Mouse (Mus musculus) lung, embryonic 14.5 days (tissue): ENCODE results near the gene Hist1h2bf. TPM values are rescaled to one million over a fixed set of nuclear protein-coding genes. Genes with fewer than 3 reads are reported as not detected.
"Not testable (repeated sequence)": the region's sequence is repeated elsewhere in the genome, so short reads cannot be mapped to it uniquely, and the experiment has no call there.

Experiments used
- ATAC-seq: fragments of 200-750 bp; cut with Nextera tagmentation; 2 replicates; pipeline ENCODE4 v1.8.0; 2017; ENCODE audit warnings: mild to moderate bottlenecking, moderate TSS enrichment, moderate library complexity; ENCODE audit not compliant: insufficient read depth
- DNase-seq: peaks from one replicate; pipeline ENCODE4 v3.0.0-alpha.2; 2015
- H3K27ac ChIP-seq: fragments of 300-500 bp; sonication (generic); 2 replicates; pipeline ENCODE4 v1.5.1; 2014; ENCODE audit warnings: low read depth, mild to moderate bottlenecking, moderate library complexity
- H3K27me3 ChIP-seq: fragments of 300-500 bp; sonication (generic); 2 replicates; pipeline ENCODE4 v1.6.1; 2014; ENCODE audit warnings: low read length, control low read depth; ENCODE audit not compliant: insufficient read depth
- H3K36me3 ChIP-seq: fragments of 300-500 bp; sonication (generic); 2 replicates; pipeline ENCODE4 v1.6.1; 2014; ENCODE audit warnings: control low read depth; ENCODE audit not compliant: insufficient read depth
- H3K4me1 ChIP-seq: fragments of 300-500 bp; sonication (generic); 2 replicates; pipeline ENCODE4 v1.6.1; 2014; ENCODE audit warnings: antibody characterized with exemption, control low read depth; ENCODE audit not compliant: insufficient read depth
- H3K4me2 ChIP-seq: fragments of 300-500 bp; sonication (generic); 2 replicates; pipeline ENCODE4 v1.6.1; 2014; ENCODE audit warnings: mild to moderate bottlenecking
- H3K4me3 ChIP-seq: fragments of 300-500 bp; sonication (generic); 2 replicates; pipeline ENCODE4 v1.5.1; 2014; ENCODE audit warnings: low read depth, low read length
- H3K9ac ChIP-seq: fragments of 300-500 bp; sonication (generic); 2 replicates; pipeline ENCODE4 v1.6.1; 2014
- H3K9me3 ChIP-seq: fragments of 300-500 bp; sonication (generic); 2 replicates; pipeline ENCODE4 v1.6.1; 2016; ENCODE audit warnings: low read depth, low read length, control low read depth
- CTCF ChIP-seq: IDR thresholded peaks from 2 replicates; pipeline ENCODE4 v1.5.1; 2016; ENCODE audit warnings: antibody characterized with exemption, low read depth
- WGBS: fragments of 180-500 bp; shearing (Covaris S2); extraction: QIAGEN DNeasy Blood & Tissue Kit; methylation state at CpG from one replicate; pipeline ENCODE4 v1.1.7; 2014; 5-methylcytosine and 5-hydroxymethylcytosine counted together
- polyA plus RNA-seq: library from polyadenylated mRNA; unstranded; fragments of >200 nt; fragmentation: Nextera tagmentation; extraction: Ambion mirVana; gene quantifications from 2 replicates; pipeline ENCODE4 v1.2.1, GENCODE M21; 2014

Hist1h2bf gene
- polyA plus RNA-seq, 1 experiment from 2014 or later, result 12.2 TPM

DNA sequence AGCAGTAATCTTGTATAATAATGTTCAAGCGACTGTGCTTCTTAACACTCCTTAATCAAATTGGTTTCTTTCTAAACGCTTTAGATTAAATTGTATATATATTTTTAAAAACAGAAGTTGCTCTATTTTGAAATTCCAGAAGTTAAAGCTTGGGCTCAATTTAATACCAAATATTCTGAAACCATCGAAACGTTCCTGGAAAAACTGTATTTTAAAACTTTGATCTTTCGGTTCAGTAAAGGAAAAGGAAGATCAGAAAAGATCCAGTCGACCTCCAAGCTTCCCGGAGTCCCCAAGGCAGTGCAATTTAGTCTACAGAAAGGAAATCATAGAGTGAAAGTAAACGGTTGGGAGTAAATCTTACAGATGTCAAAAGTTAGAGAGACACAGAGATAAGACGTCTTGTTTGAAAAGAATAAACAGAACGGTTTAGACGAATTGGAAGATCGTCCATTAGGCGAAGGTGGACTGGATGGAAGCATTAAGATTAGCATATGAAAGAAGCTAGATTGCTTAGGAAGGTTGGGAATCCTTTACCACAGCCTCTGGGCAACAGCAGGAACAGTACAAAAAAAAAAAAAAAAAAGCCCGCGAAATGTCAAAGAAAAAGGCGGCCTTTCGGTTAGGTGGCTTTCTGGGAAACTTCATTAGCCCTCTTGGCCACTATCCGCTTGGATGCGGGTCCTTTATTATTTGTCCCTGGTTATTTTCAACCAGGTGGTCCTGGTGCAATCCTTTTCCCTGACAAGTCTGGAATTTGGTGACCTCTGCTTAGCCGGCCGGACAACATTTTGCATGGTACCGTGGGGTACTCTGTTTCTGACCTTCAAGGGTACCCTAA is 12.3 kb upstream of the Hist1h2bf start:
- H3K9me3 ChIP-seq, result no peaks in the 10 kb centered on the region
- H3K27ac ChIP-seq, result peak overlapping the region; percentile 99
- peak overlapping the region; percentile 90 for H3K4me2 ChIP-seq
- DNase-seq, result peak; percentile 67
- H3K4me3 ChIP-seq, result peak overlapping the region; percentile 50
- no peaks in the 10 kb centered on the region for H3K27me3 ChIP-seq
- peak overlapping the region; percentile 69 for H3K9ac ChIP-seq
- no peak for TF ChIP-seq CTCF
- 2% methylated on average over 22 of the region's 22 CpGs for whole genome bisulfite sequencing
- no peaks in the 10 kb centered on the region for H3K36me3 ChIP-seq
- ATAC-seq, result no peak
- H3K4me1 ChIP-seq, result peaks cover 12% of the 10 kb centered on the region

DNA sequence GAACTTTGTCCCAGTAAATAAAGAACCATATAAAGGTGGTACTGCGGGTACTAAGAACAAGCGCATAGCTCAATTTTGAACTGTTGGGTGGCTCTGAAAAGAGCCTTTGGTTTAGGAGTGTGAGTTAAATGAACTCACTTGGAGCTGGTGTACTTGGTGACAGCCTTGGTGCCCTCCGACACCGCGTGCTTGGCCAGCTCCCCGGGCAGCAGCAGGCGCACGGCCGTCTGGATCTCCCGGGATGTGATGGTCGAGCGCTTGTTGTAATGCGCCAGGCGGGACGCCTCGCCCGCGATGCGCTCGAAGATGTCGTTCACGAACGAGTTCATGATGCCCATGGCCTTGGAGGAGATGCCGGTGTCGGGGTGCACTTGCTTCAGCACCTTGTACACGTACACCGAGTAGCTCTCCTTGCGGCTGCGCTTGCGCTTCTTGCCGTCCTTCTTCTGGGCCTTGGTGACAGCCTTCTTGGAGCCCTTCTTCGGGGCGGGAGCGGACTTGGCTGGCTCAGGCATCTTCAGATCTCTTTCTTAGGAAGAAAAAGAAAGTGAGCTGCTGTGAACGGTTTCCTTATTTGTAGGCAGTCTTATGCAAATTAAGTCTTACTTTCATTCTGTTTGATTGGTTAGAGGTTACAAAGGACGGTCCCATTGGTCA is 11.6 kb upstream of the Hist1h2bf start:
- H3K9ac ChIP-seq, result peak overlapping the region; percentile 80
- WGBS, result 0% methylated on average over 27 of the region's 36 CpGs
- H3K27ac ChIP-seq, result peak overlapping the region; percentile 99
- DNase-seq (peak; percentile 96), ATAC-seq (peak; percentile 86)
- peak overlapping the region; percentile 50 for H3K4me3 ChIP-seq
- peak overlapping the region; percentile 90 for H3K4me2 ChIP-seq
- peaks cover 12% of the 10 kb centered on the region for H3K4me1 ChIP-seq
- not testable (repeated sequence) for H3K9me3 ChIP-seq, H3K36me3 ChIP-seq, H3K27me3 ChIP-seq

DNA sequence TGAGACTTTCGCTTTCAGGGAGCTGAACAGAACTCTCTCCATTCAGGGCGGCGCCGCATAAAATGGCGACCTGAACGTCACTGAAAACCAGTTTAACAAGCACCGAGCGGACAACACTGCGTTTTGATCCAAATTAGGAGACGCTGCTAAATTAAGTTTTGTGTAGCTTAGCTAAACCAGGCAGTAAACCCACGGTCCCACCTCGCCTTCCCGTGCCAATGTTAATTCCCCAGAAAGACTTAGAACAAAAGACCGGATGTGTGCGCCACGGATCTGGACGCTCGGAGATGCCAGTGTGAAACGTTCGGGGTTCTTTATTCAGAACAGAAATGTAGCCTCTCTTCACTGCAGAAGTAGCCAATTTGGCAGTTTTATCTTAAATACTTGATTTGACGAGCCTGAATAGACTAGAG is 11.0 kb upstream of the Hist1h2bf start:
- H3K36me3 ChIP-seq, result no peaks in the 10 kb centered on the region
- H3K4me2 ChIP-seq, result peak overlapping the region; percentile 90
- H3K9ac ChIP-seq, result peak overlapping the region; percentile 80
- peaks cover 12% of the 10 kb centered on the region for H3K4me1 ChIP-seq
- H3K27ac ChIP-seq, result peak overlapping the region; percentile 99
- no peak for ATAC-seq
- no peaks in the 10 kb centered on the region for H3K9me3 ChIP-seq
- WGBS, result under 1% methylated on average over 21 of the region's 21 CpGs
- no peaks in the 10 kb centered on the region for H3K27me3 ChIP-seq
- no peak for TF ChIP-seq CTCF
- peak; percentile 90 for DNase-seq
- H3K4me3 ChIP-seq, result peak overlapping the region; percentile 50

DNA sequence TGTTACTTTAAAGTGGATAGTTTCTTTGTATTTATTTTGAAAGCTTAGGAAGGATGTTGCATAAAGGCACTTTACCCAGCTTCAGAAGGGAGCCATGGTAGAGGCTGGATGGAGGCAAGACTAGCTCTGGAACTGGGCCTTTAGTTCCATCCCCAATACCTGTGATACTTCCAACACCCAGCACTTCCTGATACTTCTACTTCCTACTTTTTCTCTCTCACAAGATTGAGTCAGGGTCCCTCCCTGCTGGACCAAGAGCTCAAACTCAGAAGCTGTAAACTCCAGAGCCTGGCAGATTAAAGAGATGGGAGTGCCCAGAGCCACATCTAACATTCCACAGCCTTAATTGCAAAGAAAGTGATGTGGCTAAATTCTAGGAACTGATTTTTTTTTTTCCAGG is 10.3 kb upstream of the Hist1h2bf start:
- peak overlapping the region; percentile 99 for H3K27ac ChIP-seq
- H3K36me3 ChIP-seq, result no peaks in the 10 kb centered on the region
- H3K9me3 ChIP-seq, result no peaks in the 10 kb centered on the region
- ATAC-seq (no peak), DNase-seq (peak; percentile 64)
- H3K27me3 ChIP-seq, result no peaks in the 10 kb centered on the region
- peak overlapping the region; percentile 90 for H3K4me2 ChIP-seq
- peak overlapping the region; percentile 80 for H3K9ac ChIP-seq
- H3K4me1 ChIP-seq, result peaks cover 12% of the 10 kb centered on the region
- no peak for TF ChIP-seq CTCF
- peak overlapping the region; percentile 50 for H3K4me3 ChIP-seq

DNA sequence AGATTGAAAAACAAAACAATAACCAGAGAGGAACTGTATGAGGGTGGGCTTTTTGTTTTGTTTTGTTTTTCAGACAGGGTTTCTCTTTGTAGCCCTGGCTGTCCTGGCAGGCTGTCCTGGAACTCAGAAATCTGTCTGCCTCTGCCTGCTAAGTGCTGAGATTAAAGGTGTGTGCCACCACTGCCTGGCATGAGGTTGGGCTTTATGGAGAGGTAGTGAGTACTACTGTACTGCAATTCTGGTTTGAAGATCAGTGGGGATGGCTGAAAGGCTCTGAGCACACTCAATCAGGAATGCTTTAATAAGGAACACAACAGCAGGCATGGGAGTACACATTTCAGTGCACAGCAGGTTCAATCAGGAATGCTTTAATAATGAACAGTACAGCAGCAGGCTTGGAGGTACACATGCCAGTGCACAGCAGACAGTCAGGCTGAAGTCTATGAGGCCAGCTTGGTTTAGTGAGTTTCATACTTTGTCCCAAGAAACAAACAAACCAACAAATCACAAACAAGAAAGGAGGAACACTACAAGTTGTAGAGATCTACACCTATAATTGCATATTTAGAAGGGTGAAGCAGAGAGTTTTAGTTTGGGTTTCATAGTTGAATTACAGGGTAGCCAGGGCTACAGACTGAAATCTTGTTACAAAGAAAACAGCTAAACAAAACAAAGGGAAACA is 9.5 kb upstream of the Hist1h2bf start:
- Histone ChIP-seq H3K4me2 (peak overlapping the region; percentile 86), H3K27me3 (no peaks in the 10 kb centered on the region), H3K4me1 (peaks cover 12% of the 10 kb centered on the region), H3K27ac (peak overlapping the region; percentile 99), H3K9ac (peak overlapping the region; percentile 84; the same call in 1 of the 2 replicates), H3K36me3 (no peaks in the 10 kb centered on the region), H3K9me3 (no peaks in the 10 kb centered on the region), H3K4me3 (peak overlapping the region; percentile 58; the same call in 1 of the 2 replicates)
- ATAC-seq, result no peak
- TF ChIP-seq CTCF, result no peak
- DNase-seq, result peak; percentile 9

DNA sequence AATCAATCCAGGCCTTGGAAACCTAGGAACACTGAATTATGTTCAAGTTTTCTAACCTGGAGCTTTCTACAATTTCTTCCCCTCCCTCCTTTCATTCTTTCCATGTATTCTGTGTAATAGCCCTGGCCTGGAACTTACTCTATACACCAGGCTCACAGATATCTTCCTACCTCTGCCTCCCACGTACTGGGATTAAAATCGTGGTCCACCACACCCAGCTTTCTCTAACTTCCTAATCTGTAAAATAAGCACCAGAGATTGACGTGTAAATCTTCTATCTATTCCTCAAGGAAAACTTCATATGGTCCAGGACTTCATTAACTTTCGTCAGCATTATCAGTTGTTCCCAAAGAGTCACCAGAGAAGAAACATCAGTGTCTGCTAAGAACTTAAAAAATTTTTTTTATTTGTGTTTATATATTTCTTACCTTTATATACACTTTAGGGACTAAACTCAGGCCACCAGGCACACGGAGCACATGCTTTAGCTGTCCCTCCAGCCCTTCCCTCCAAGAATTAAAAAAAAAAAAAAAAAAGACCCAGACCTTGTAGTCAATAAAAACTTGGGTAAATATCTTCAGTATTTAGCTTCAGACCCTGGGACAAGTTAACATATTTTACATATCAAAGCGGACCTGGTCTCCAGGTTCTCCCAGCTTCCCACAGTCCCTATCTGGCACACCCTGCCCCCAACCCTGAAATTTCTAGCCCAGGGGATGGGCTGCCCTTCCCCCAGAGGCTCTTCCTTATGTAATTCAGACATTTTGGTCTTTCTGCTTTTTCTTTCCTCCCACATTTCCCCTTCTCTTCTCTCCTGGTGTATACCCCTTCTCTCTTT is 8.4 kb upstream of the Hist1h2bf start:
- 7% methylated on average over 6 of the region's 6 CpGs for WGBS

More for the DNA sequence above, 8.4 kb upstream of the Hist1h2bf start:
- Histone ChIP-seq H3K4me3 (peak overlapping the region; percentile 58), H3K9me3 (no peaks in the 10 kb centered on the region), H3K4me1 (peaks cover 12% of the 10 kb centered on the region), H3K36me3 (no peaks in the 10 kb centered on the region), H3K27me3 (no peaks in the 10 kb centered on the region), H3K27ac (peak overlapping the region; percentile 99), H3K9ac (peak overlapping the region; percentile 84), H3K4me2 (peak overlapping the region; percentile 86)
- TF ChIP-seq CTCF, result no peak
- DNase-seq, result peak; percentile 64
- ATAC-seq, result no peak
